ENCODE assay signal across 27 mouse cellular contexts in genomic region chr8:85462441-85462840, GRCm38 (mm10). TPM values are rescaled to one million over a fixed set of nuclear protein-coding genes. Genes with fewer than 3 reads are reported as not detected.
A peak's percentile ranks its signal among the peaks of the same experiment; 100 is the strongest.
DNase-seq lines count a peak whose midpoint lies in the region; ATAC-seq and TF ChIP-seq lines count a peak whose summit lies in the region.
"Had no signal": no experiment of that assay in that cellular context is flagged by ENCODE, and none has a peak within 500 bp of the region (broad histone marks: within the 10 kb centered on the region; RNA-seq: fewer than 3 reads in every experiment).

No protein-coding gene starts in this region.

- no peaks in the 10 kb centered on the region for H3K36me3 ChIP-seq in kidney, embryonic 14.5 days (ENCODE audit: control insufficient read depth, insufficient read depth, low read length)
- no peaks in the 10 kb centered on the region for H3K36me3 ChIP-seq in liver, postnatal 0 days (replicated peaks; ENCODE audit: insufficient read depth, low read length)
- no peaks in the 10 kb centered on the region for H3K36me3 ChIP-seq in liver, embryonic 11.5 days (ENCODE audit: control insufficient read depth, insufficient read depth, low read length)
- no peaks in the 10 kb centered on the region for H3K36me3 ChIP-seq in stomach, postnatal 0 days (ENCODE audit: control insufficient read depth, insufficient read depth, low read length)
- no peaks in the 10 kb centered on the region for H3K36me3 ChIP-seq in neural tube, embryonic 15.5 days
- H3K36me3 ChIP-seq: embryonic facial prominence, embryonic 10.5 days; embryonic facial prominence, embryonic 15.5 days; forebrain, embryonic 12.5 days; heart, embryonic 12.5 days; limb, embryonic 12.5 days; lung, embryonic 15.5 days; midbrain, embryonic 12.5 days; neural tube, embryonic 13.5 days had no signal

- no peaks in the 10 kb centered on the region for H3K9me3 ChIP-seq in kidney, embryonic 14.5 days (ENCODE audit: control insufficient read depth, low read length)
- no peaks in the 10 kb centered on the region for H3K9me3 ChIP-seq in liver, postnatal 0 days (ENCODE audit: low read length)
- no peaks in the 10 kb centered on the region for H3K9me3 ChIP-seq in liver, embryonic 11.5 days (ENCODE audit: control insufficient read depth, low read length)
- no peaks in the 10 kb centered on the region for H3K9me3 ChIP-seq in stomach, postnatal 0 days (ENCODE audit: control insufficient read depth, low read length)
- no peaks in the 10 kb centered on the region for H3K9me3 ChIP-seq in neural tube, embryonic 15.5 days (replicated peaks)
- H3K9me3 ChIP-seq: embryonic facial prominence, embryonic 10.5 days; embryonic facial prominence, embryonic 15.5 days; forebrain, embryonic 12.5 days; heart, embryonic 12.5 days; limb, embryonic 12.5 days; lung, embryonic 15.5 days; megakaryocyte, embryonic 14.5 days; midbrain, embryonic 12.5 days; neural tube, embryonic 13.5 days had no signal

- intact Hi-C loops in left cerebral cortex, postnatal 4 days (cut with DNase I) = loop anchor here (10.0 kb wide), 1 partner anchor 1132 kb away; no protein-coding TSS in a partner anchor

- no peak for ATAC-seq in kidney, embryonic 14.5 days (ENCODE audit: low FRiP score, low TSS enrichment)
- peak; percentile 66 for ATAC-seq in liver, postnatal 0 days
- ATAC-seq in liver, embryonic 11.5 days (replicated peaks; ENCODE audit: low FRiP score) = no peak
- no peak for ATAC-seq in stomach, postnatal 0 days (ENCODE audit: low FRiP score, low TSS enrichment)
- no peak for ATAC-seq in neural tube, embryonic 15.5 days (ENCODE audit: low FRiP score)
- ATAC-seq: forebrain, postnatal 0 days had no signal

- no peak overlapping the region for H3K9ac ChIP-seq in kidney, embryonic 14.5 days (ENCODE audit: low read depth, low read length)
- no peak overlapping the region for H3K9ac ChIP-seq in liver, postnatal 0 days (replicated peaks)
- no peak overlapping the region for H3K9ac ChIP-seq in liver, embryonic 11.5 days (ENCODE audit: low read depth, low read length)
- H3K9ac ChIP-seq in stomach, postnatal 0 days (ENCODE audit: low read length) = no peak overlapping the region
- no peak overlapping the region for H3K9ac ChIP-seq in neural tube, embryonic 15.5 days (replicated peaks)
- H3K9ac ChIP-seq: embryonic facial prominence, embryonic 15.5 days; forebrain, embryonic 12.5 days; forebrain, postnatal 0 days; heart, embryonic 12.5 days; hindbrain, embryonic 14.5 days; limb, embryonic 12.5 days; liver, embryonic 14.5 days; lung, embryonic 15.5 days; midbrain, embryonic 12.5 days; neural tube, embryonic 13.5 days had no signal

- no peak for TF ChIP-seq CTCF in liver, postnatal 0 days (IDR thresholded peaks at IDR 0.05; ENCODE audit: low read depth)
- TF ChIP-seq CTCF in stomach, postnatal 0 days (IDR thresholded peaks at IDR 0.05; ENCODE audit: low read depth) = no peak

- no peak for TF ChIP-seq EP300 in liver, postnatal 0 days (IDR thresholded peaks at IDR 0.05; ENCODE audit: low read depth)
- TF ChIP-seq EP300 in stomach, postnatal 0 days (optimal IDR thresholded peaks at IDR 0.05) = no peak

- WGBS in kidney, embryonic 14.5 days = 81% methylated on average over 1 of the region's 1 CpGs
- WGBS in liver, postnatal 0 days (ENCODE audit: insufficient replicate concordance) = 57% methylated on average over 1 of the region's 1 CpGs
- 74% methylated on average over 1 of the region's 1 CpGs for WGBS in liver, embryonic 11.5 days
- 89% methylated on average over 1 of the region's 1 CpGs for WGBS in stomach, postnatal 0 days
- WGBS in neural tube, embryonic 15.5 days = 88% methylated on average over 1 of the region's 1 CpGs

- no peaks in the 10 kb centered on the region for H3K4me1 ChIP-seq in kidney, embryonic 14.5 days (ENCODE audit: control insufficient read depth, insufficient read depth, low read length)
- peaks cover 6% of the 10 kb centered on the region for H3K4me1 ChIP-seq in liver, postnatal 0 days (ENCODE audit: insufficient read depth)
- peaks cover 6% of the 10 kb centered on the region for H3K4me1 ChIP-seq in liver, embryonic 11.5 days (replicated peaks; ENCODE audit: control insufficient read depth, insufficient read depth, low read length)
- no peaks in the 10 kb centered on the region for H3K4me1 ChIP-seq in stomach, postnatal 0 days (replicated peaks; ENCODE audit: control insufficient read depth, insufficient read depth)
- no peaks in the 10 kb centered on the region for H3K4me1 ChIP-seq in neural tube, embryonic 15.5 days
- H3K4me1 ChIP-seq: embryonic facial prominence, embryonic 15.5 days; forebrain, embryonic 12.5 days; heart, embryonic 12.5 days; limb, embryonic 12.5 days; midbrain, embryonic 12.5 days; neural tube, embryonic 13.5 days had no signal

- no peak overlapping the region for H3K4me2 ChIP-seq in kidney, embryonic 14.5 days (replicated peaks; ENCODE audit: low read depth, low read length)
- no peak overlapping the region for H3K4me2 ChIP-seq in liver, postnatal 0 days (ENCODE audit: low read depth, low read length)
- H3K4me2 ChIP-seq in liver, embryonic 11.5 days = no peak overlapping the region
- H3K4me2 ChIP-seq in stomach, postnatal 0 days (replicated peaks; ENCODE audit: low read depth) = no peak overlapping the region
- no peak overlapping the region for H3K4me2 ChIP-seq in neural tube, embryonic 15.5 days
- H3K4me2 ChIP-seq: embryonic facial prominence, embryonic 15.5 days; forebrain, embryonic 12.5 days; heart, embryonic 12.5 days; hindbrain, embryonic 14.5 days; limb, embryonic 12.5 days; lung, embryonic 15.5 days; midbrain, embryonic 12.5 days; neural tube, embryonic 13.5 days had no signal

- peak; percentile 64 for DNase-seq in kidney, adult 11 months
- peak; percentile 65 for DNase-seq in liver, postnatal 0 days
- no peak for DNase-seq in liver, embryonic 11.5 days (ENCODE audit: low spot score)
- peak; percentile 55 for DNase-seq in kidney, postnatal 14 days
- DNase-seq in stomach, postnatal 0 days (ENCODE audit: low spot score) = peak; percentile 26
- no peak for DNase-seq in left cerebral cortex, postnatal 4 days
- DNase-seq: adrenal gland, postnatal 36 days; B cell, adult 2 months; cerebellum, adult 2 months; cerebellum, postnatal 14 days; forebrain, postnatal 0 days; gastrocnemius, postnatal 14 days; lung, postnatal 4 days; right cerebral cortex, postnatal 14 days had no signal

- no peak overlapping the region for H3K4me3 ChIP-seq in kidney, embryonic 14.5 days (ENCODE audit: low read length)
- no peak overlapping the region for H3K4me3 ChIP-seq in liver, postnatal 0 days (ENCODE audit: low read depth, low read length)
- H3K4me3 ChIP-seq in liver, embryonic 11.5 days (ENCODE audit: low read depth, low read length) = no peak overlapping the region
- H3K4me3 ChIP-seq in stomach, postnatal 0 days (ENCODE audit: low read depth, low read length) = no peak overlapping the region
- H3K4me3 ChIP-seq in neural tube, embryonic 15.5 days (replicated peaks) = no peak overlapping the region
- H3K4me3 ChIP-seq: embryonic facial prominence, embryonic 10.5 days; embryonic facial prominence, embryonic 15.5 days; forebrain, embryonic 12.5 days; heart, embryonic 12.5 days; limb, embryonic 12.5 days; lung, embryonic 15.5 days; megakaryocyte, embryonic 14.5 days; midbrain, embryonic 12.5 days; neural tube, embryonic 13.5 days had no signal

- no peak overlapping the region for H3K27ac ChIP-seq in kidney, embryonic 14.5 days (ENCODE audit: low read depth, low read length)
- H3K27ac ChIP-seq in liver, postnatal 0 days (ENCODE audit: low read depth) = peak overlapping the region; percentile 55
- H3K27ac ChIP-seq in liver, embryonic 11.5 days (ENCODE audit: low read depth, low read length) = no peak overlapping the region
- no peak overlapping the region for H3K27ac ChIP-seq in stomach, postnatal 0 days (replicated peaks)
- no peak overlapping the region for H3K27ac ChIP-seq in neural tube, embryonic 15.5 days (replicated peaks)
- H3K27ac ChIP-seq: embryonic facial prominence, embryonic 10.5 days; embryonic facial prominence, embryonic 15.5 days; forebrain, embryonic 12.5 days; hindbrain, embryonic 14.5 days; limb, embryonic 12.5 days; liver, embryonic 14.5 days; lung, embryonic 15.5 days; midbrain, embryonic 12.5 days; neural tube, embryonic 13.5 days had no signal

- H3K27me3 ChIP-seq in kidney, embryonic 14.5 days (ENCODE audit: control insufficient read depth, insufficient read depth, low read length) = no peaks in the 10 kb centered on the region
- no peaks in the 10 kb centered on the region for H3K27me3 ChIP-seq in liver, postnatal 0 days (ENCODE audit: insufficient read depth, low read length)
- no peaks in the 10 kb centered on the region for H3K27me3 ChIP-seq in liver, embryonic 11.5 days (replicated peaks; ENCODE audit: control insufficient read depth, insufficient read depth, low read length)
- no peaks in the 10 kb centered on the region for H3K27me3 ChIP-seq in stomach, postnatal 0 days (ENCODE audit: control insufficient read depth, insufficient read depth, low read length)
- no peaks in the 10 kb centered on the region for H3K27me3 ChIP-seq in neural tube, embryonic 15.5 days (replicated peaks)
- H3K27me3 ChIP-seq: embryonic facial prominence, embryonic 15.5 days; forebrain, embryonic 12.5 days; heart, embryonic 12.5 days; limb, embryonic 12.5 days; lung, embryonic 15.5 days; megakaryocyte, embryonic 14.5 days; midbrain, embryonic 12.5 days; neural tube, embryonic 13.5 days had no signal

RNA-seq across cellular contexts. Expression of gene 4921524J17Rik, which starts 29.8 kb away (rescaled TPM):
- polyA plus RNA-seq in kidney, embryonic 14.5 days (2014; fragmentation: Nextera tagmentation; extraction: Ambion mirVana) = 42.9 and 44.8 TPM in 2 replicates
- polyA plus RNA-seq in liver, postnatal 0 days (2015; fragmentation: Nextera tagmentation; extraction: Ambion mirVana) = 16.5 and 17.7 TPM in 2 replicates
- polyA plus RNA-seq in liver, embryonic 11.5 days (2014; fragmentation: Nextera tagmentation; extraction: Ambion mirVana) = 38.3 TPM in 2 replicates
- 24.9 and 29.0 TPM in 2 replicates for polyA plus RNA-seq in stomach, postnatal 0 days (2015; fragmentation: Nextera tagmentation; extraction: Ambion mirVana)
- 10 to 100 TPM; 20.0 to 23.3 TPM for total RNA-seq in left cerebral cortex, postnatal 4 days (2021)
- 37.4 and 37.6 TPM in 2 replicates for polyA plus RNA-seq in neural tube, embryonic 15.5 days (2015; fragmentation: Nextera tagmentation; extraction: Ambion mirVana)

RNA-seq across cellular contexts. Expression of gene Gpt2, which starts 29.9 kb away (rescaled TPM):
- polyA plus RNA-seq in kidney, embryonic 14.5 days (2014; fragmentation: Nextera tagmentation; extraction: Ambion mirVana) = 13.2 and 21.6 TPM in 2 replicates
- polyA plus RNA-seq in liver, postnatal 0 days (2015; fragmentation: Nextera tagmentation; extraction: Ambion mirVana) = 11.1 and 14.4 TPM in 2 replicates
- polyA plus RNA-seq in liver, embryonic 11.5 days (2014; fragmentation: Nextera tagmentation; extraction: Ambion mirVana) = 25.7 and 27.0 TPM in 2 replicates
- 32.7 and 37.6 TPM in 2 replicates for polyA plus RNA-seq in stomach, postnatal 0 days (2015; fragmentation: Nextera tagmentation; extraction: Ambion mirVana)
- total RNA-seq in left cerebral cortex, postnatal 4 days (2021) = 10 to 100 TPM; 40.0 to 40.9 TPM
- polyA plus RNA-seq in neural tube, embryonic 15.5 days (2015; fragmentation: Nextera tagmentation; extraction: Ambion mirVana) = 51.2 and 60.2 TPM in 2 replicates

Comparison
In these comparisons a context has a peak if more than half of its experiments do, and no peak if none do; other contexts are left out.
1. DNase-seq: peak in kidney, adult 11 months (single experiment), liver, postnatal 0 days (single experiment), kidney, postnatal 14 days (single experiment) and stomach, postnatal 0 days (single experiment); none in liver, embryonic 11.5 days (single experiment) and left cerebral cortex, postnatal 4 days (single experiment).